Mouse (Mus musculus): ENCODE data around the gene Ddc. TPM values are rescaled to one million over a fixed set of nuclear protein-coding genes. Genes with fewer than 3 reads are reported as not detected.

The Ddc gene
- polyA plus RNA-seq, 1 experiment from 2014 or later = 4.7 TPM

- H3K27ac ChIP-seq (replicated peaks) = no peak overlapping the region; the same call in 1 of the 2 replicates
- ATAC-seq (ENCODE audit: low FRiP score) = no peak
- H3K9me3 ChIP-seq (replicated peaks) = no peaks in the 10 kb centered on the region
- H3K27me3 ChIP-seq (replicated peaks) = no peaks in the 10 kb centered on the region
- no peak overlapping the region for H3K4me3 ChIP-seq (replicated peaks)
- H3K9ac ChIP-seq (replicated peaks) = no peak overlapping the region
- peaks cover 27% of the 10 kb centered on the region for H3K4me1 ChIP-seq
- no peak overlapping the region for H3K4me2 ChIP-seq
- no peaks in the 10 kb centered on the region for H3K36me3 ChIP-seq
- WGBS = 32% methylated on average over 5 of the region's 5 CpGs
These were observed 69.7 kb downstream of the Ddc start for GRCm38 (mm10) chr11:11828251-11828650.

DNA sequence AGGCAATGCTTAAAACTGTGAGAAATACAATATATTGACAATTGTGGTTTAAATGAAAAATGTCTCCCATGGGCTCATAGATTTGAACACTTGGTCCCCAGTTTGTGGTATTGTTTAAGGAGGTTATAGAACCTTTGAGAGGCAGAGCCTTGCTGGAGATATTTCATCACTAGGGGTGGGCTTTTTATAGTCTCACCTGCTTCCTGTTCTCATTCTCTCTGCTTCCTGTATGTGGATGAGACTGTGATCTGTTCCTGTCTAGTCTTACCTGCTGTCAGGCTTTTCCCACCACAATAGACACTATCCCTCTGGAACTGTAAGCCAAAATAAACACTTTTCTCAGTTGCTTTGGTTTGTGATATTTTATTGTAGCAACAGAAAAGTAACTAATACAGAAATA lies 71.5 kb downstream of the Ddc start:
- H3K4me1 ChIP-seq = peaks cover 26% of the 10 kb centered on the region

GRCm38 (mm10) chr11:11825670-11826069 lies 72.3 kb downstream of the Ddc start:
- Histone ChIP-seq H3K4me1 (peaks cover 29% of the 10 kb centered on the region), H3K9me3 (replicated peaks) (no peaks in the 10 kb centered on the region), H3K9ac (replicated peaks) (no peak overlapping the region), H3K4me3 (replicated peaks) (no peak overlapping the region), H3K36me3 (no peaks in the 10 kb centered on the region), H3K4me2 (no peak overlapping the region), H3K27ac (replicated peaks) (no peak overlapping the region), H3K27me3 (replicated peaks) (no peaks in the 10 kb centered on the region)
- ATAC-seq (ENCODE audit: low FRiP score) = no peak
- WGBS = 77% methylated on average over 6 of the region's 6 CpGs

More for the DNA sequence above, 71.5 kb downstream of the Ddc start:
- Histone ChIP-seq H3K9me3 (replicated peaks) (no peaks in the 10 kb centered on the region), H3K36me3 (no peaks in the 10 kb centered on the region), H3K4me3 (replicated peaks) (no peak overlapping the region), H3K9ac (replicated peaks) (no peak overlapping the region), H3K27me3 (replicated peaks) (no peaks in the 10 kb centered on the region), H3K27ac (replicated peaks) (no peak overlapping the region), H3K4me2 (no peak overlapping the region)
- no peak for ATAC-seq (ENCODE audit: low FRiP score)

DNA sequence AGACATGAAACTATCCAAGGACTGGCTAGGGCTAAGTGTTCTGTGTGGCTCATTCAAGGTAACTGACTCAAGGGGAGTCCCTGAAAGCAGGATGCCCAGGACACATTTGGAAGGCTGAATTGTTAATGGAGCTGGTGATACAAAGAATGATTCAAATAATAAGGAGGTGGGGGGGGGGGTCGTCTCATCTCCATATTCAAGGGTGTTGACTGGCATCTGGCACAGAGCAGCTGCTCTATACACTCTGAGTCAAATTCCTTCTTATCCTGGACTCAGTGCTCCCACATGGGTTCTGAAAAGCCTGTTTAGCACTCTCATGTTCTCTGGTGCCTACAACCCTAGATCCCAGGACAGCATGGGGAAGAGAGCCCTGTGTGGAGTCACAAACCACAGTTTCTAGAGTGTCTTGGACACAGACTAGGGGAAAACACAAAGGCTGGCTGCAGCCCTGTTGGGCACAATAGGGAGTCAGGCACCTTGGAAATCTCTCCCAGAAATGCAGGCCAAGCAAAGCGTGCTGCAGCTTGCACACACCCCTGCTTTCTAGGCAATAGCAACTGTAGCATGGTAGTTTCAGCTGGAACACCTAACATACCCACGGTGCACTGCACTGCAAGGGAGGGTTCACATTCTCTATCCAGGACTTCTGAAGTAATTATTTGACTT lies 72.8 kb downstream of the Ddc start:
- Histone ChIP-seq H3K4me2 (no peak overlapping the region), H3K27ac (replicated peaks) (no peak overlapping the region)
- no peak for ATAC-seq (ENCODE audit: low FRiP score)

DNA sequence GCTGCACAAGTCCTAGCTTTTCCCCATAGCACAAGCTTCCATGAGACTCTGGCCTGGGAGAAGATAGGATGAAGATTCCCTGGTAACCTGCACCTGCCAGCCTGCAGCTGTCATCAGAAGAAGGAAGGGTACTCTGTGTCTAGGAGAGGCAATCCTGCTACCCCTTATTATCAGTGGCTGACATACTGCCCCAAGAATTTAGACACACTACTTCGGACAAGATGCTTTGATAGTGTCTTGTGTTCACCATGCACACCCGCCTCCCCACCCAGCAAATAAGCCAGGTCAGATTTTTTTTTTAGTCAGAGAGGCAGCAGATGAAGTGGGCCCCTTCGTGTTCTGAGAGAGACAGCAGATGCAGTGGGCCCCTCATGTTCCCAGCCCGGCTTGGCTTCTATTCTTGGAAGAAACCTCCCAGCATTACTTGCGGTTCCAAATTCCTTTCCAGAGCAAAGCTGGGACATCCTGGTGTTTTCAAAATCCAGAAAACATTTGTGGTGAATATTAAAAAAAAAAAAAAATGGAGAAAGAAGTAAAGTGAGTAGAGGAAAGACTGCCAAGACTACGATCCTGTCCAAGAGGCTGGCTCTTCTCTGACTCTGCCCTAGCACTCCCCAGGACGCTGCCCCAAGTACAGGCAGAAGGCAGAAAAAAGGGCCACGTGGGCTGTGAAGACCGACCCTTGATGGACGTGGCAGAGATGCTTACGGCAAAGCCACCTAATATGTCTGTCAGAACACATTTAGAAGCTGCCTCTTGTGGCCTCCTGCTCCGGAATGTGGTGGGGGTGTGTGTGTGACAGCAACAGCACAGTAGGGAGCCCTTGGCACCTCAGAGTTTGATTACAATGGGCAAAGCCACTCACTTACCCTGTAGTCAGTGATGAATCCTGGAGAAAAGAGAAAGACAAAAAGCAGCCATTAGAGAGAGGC lies 73.7 kb downstream of the Ddc start:
- Histone ChIP-seq H3K4me3 (replicated peaks) (no peak overlapping the region), H3K4me2 (no peak overlapping the region), H3K36me3 (no peaks in the 10 kb centered on the region), H3K27ac (replicated peaks) (no peak overlapping the region; the same call in 1 of the 2 replicates), H3K9ac (replicated peaks) (no peak overlapping the region), H3K9me3 (replicated peaks) (no peaks in the 10 kb centered on the region), H3K4me1 (peaks cover 32% of the 10 kb centered on the region), H3K27me3 (replicated peaks) (no peaks in the 10 kb centered on the region)
- no peak for ATAC-seq (ENCODE audit: low FRiP score)
- WGBS = 30% methylated on average over 12 of the region's 12 CpGs

More for the DNA sequence above, 72.8 kb downstream of the Ddc start:
- WGBS = 42% methylated on average over 3 of the region's 3 CpGs
- Histone ChIP-seq H3K27me3 (replicated peaks) (no peaks in the 10 kb centered on the region), H3K9ac (replicated peaks) (no peak overlapping the region), H3K4me3 (replicated peaks) (no peak overlapping the region), H3K36me3 (no peaks in the 10 kb centered on the region), H3K4me1 (peaks cover 32% of the 10 kb centered on the region), H3K9me3 (replicated peaks) (no peaks in the 10 kb centered on the region)

GRCm38 (mm10) chr11:11822181-11823095 lies 75.5 kb downstream of the Ddc start:
- Histone ChIP-seq H3K4me1 (peaks cover 32% of the 10 kb centered on the region), H3K36me3 (no peaks in the 10 kb centered on the region), H3K4me3 (replicated peaks) (peak overlapping the region; percentile 18; the same call in 1 of the 2 replicates), H3K4me2 (peak overlapping the region; percentile 52), H3K27me3 (replicated peaks) (no peaks in the 10 kb centered on the region), H3K27ac (replicated peaks) (peak overlapping the region; percentile 81), H3K9me3 (replicated peaks) (no peaks in the 10 kb centered on the region), H3K9ac (replicated peaks) (peak overlapping the region; percentile 32)
- 11% methylated on average over 20 of the region's 20 CpGs for WGBS
- peak; percentile 37 for ATAC-seq (ENCODE audit: low FRiP score)

- WGBS = 5% methylated on average over 14 of the region's 16 CpGs
- H3K9ac ChIP-seq (replicated peaks) = peak overlapping the region; percentile 32
- H3K4me3 ChIP-seq (replicated peaks) = peak overlapping the region; percentile 18
- peak overlapping the region; percentile 52 for H3K4me2 ChIP-seq
- H3K4me1 ChIP-seq = peaks cover 32% of the 10 kb centered on the region
- H3K9me3 ChIP-seq (replicated peaks) = no peaks in the 10 kb centered on the region
- no peaks in the 10 kb centered on the region for H3K36me3 ChIP-seq
- ATAC-seq (ENCODE audit: low FRiP score) = peak; percentile 88
- peak overlapping the region; percentile 81 for H3K27ac ChIP-seq (replicated peaks)
- H3K27me3 ChIP-seq (replicated peaks) = no peaks in the 10 kb centered on the region
These were observed 76.5 kb downstream of the Ddc start for GRCm38 (mm10) chr11:11821387-11821975.

DNA sequence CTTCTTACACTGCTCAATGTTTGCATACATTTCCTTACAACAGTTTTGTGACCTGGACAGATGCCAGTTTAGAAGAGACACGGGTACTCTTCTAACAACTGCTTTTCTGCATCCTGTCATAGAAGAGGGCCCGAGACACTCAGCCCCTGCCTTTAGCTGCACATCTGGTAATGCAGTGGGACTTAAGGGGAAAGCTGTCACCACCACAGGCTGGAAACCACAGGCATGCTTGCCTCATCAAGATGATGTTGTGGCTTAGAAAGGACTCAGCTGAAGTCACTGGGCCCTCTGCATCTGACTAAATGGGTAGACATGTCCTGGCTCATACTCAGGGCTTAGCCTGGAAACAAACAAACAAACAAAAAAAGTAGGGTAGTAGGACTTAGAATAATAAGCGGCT lies 77.2 kb downstream of the Ddc start:
- Histone ChIP-seq H3K36me3 (no peaks in the 10 kb centered on the region), H3K27ac (replicated peaks) (peak overlapping the region; percentile 81), H3K4me2 (no peak overlapping the region), H3K4me1 (peaks cover 32% of the 10 kb centered on the region), H3K4me3 (replicated peaks) (no peak overlapping the region), H3K9ac (replicated peaks) (no peak overlapping the region), H3K9me3 (replicated peaks) (no peaks in the 10 kb centered on the region), H3K27me3 (replicated peaks) (no peaks in the 10 kb centered on the region)
- 63% methylated on average over 3 of the region's 3 CpGs for WGBS
- no peak for ATAC-seq (ENCODE audit: low FRiP score)

- 5% methylated on average over 2 of the region's 2 CpGs for WGBS
- peaks cover 32% of the 10 kb centered on the region for H3K4me1 ChIP-seq
- peak; percentile 63 for ATAC-seq (ENCODE audit: low FRiP score)
- no peak overlapping the region for H3K4me3 ChIP-seq (replicated peaks)
- H3K27me3 ChIP-seq (replicated peaks) = no peaks in the 10 kb centered on the region
- H3K27ac ChIP-seq (replicated peaks) = peak overlapping the region; percentile 81; the same call in 1 of the 2 replicates
- no peaks in the 10 kb centered on the region for H3K36me3 ChIP-seq
- no peak overlapping the region for H3K9ac ChIP-seq (replicated peaks)
- H3K9me3 ChIP-seq (replicated peaks) = no peaks in the 10 kb centered on the region
- no peak overlapping the region for H3K4me2 ChIP-seq
These were observed 77.7 kb downstream of the Ddc start for GRCm38 (mm10) chr11:11820251-11820650.

DNA sequence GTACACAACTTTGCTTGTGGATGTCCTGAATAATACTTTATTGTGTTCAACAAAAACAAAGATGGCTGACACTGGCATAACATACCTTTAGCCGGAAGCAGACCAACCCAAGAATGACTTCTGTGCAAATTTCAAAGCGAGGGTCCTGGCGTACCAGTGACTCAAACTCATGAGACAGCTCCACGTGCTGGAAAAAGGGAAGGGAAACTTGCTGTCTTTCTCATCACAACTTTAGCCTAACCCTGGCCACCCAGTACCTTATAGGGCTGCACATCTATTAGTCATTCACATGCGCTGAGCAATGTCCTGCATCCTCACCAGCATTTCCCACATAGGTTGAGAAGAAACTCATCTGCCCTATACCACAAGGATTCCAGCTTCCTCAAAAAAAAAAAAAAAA lies 78.7 kb downstream of the Ddc start:
- no peak for ATAC-seq (ENCODE audit: low FRiP score)
- Histone ChIP-seq H3K9ac (replicated peaks) (no peak overlapping the region), H3K36me3 (no peaks in the 10 kb centered on the region), H3K27me3 (replicated peaks) (no peaks in the 10 kb centered on the region), H3K4me3 (replicated peaks) (no peak overlapping the region), H3K9me3 (replicated peaks) (no peaks in the 10 kb centered on the region), H3K27ac (replicated peaks) (no peak overlapping the region), H3K4me2 (no peak overlapping the region), H3K4me1 (peaks cover 27% of the 10 kb centered on the region)
- WGBS = 93% methylated on average over 5 of the region's 5 CpGs

DNA sequence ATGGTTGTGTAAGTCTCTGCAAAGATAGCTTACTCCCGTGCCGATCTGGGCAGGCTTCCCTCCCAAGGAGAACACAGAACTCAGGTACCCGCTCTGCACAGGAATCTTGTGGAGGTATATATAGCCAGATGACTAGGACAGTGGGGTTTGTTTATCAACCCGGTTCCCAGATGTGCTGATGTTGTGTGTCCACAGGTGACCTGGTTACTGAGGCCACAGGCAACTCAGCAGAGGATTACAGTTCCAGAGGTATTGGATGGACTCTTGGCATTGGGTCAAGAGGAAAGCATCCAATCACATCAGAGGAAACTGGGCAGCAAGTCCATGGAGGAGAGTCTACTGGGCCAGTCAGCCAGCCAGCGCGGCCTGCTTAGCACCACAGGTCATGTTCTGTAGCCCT lies 79.1 kb downstream of the Ddc start:
- Histone ChIP-seq H3K4me1 (peaks cover 27% of the 10 kb centered on the region), H3K4me2 (no peak overlapping the region), H3K4me3 (replicated peaks) (no peak overlapping the region), H3K9ac (replicated peaks) (no peak overlapping the region), H3K27ac (replicated peaks) (no peak overlapping the region), H3K36me3 (no peaks in the 10 kb centered on the region), H3K27me3 (replicated peaks) (no peaks in the 10 kb centered on the region), H3K9me3 (replicated peaks) (no peaks in the 10 kb centered on the region)
- no peak for ATAC-seq (ENCODE audit: low FRiP score)
- 95% methylated on average over 6 of the region's 6 CpGs for WGBS
